19 mouse cellular contexts compared by ENCODE assay signal in the genomic region with DNA sequence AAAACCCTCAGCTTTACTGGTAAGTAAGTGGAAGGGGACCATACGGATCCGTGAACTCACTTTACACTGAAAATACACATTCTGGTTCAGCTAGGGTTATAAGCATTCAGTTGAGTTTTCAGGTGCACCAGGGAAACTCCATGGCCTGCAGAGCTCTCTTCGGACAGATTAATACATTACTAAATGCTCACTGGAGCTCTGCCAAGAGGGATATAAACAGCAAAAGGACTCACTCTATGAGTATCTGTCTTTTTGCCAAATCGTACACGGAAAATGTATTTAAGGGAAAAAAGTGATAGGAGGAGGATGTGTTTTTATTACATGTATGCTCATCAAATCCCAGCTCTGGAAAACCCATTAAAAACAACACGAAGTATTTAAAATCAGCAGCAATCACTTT.
DNase-seq lines count a peak whose midpoint lies in the region; TF ChIP-seq lines count a peak whose summit lies in the region.
"Had no signal": no experiment of that assay in that cellular context is flagged by ENCODE, and none has a peak within 500 bp of the region (broad histone marks: within the 10 kb centered on the region; RNA-seq: fewer than 3 reads in every experiment).

No protein-coding gene starts in this region.

- WGBS in kidney, adult 2 months = 35% methylated on average over 6 of the region's 6 CpGs
- 46% methylated on average over 6 of the region's 6 CpGs for WGBS in liver, adult 2 months
- WGBS in thymus, adult 2 months = 93% methylated on average over 6 of the region's 6 CpGs

- peak; percentile 81 for DNase-seq in kidney, adult 2 months
- DNase-seq in kidney, postnatal 4 days = no peak
- peak; percentile 39 for DNase-seq in liver, adult 2 months (ENCODE audit: extremely low read depth, low read depth, low spot score)
- DNase-seq in liver (no peak), MN1 (ENCODE audit: low spot score) (peak; percentile 58)
- DNase-seq in kidney, postnatal 14 days = peak; percentile 68
- no peak for DNase-seq in thymus, adult 2 months
- DNase-seq: adrenal gland, postnatal 25 days; cerebellum, adult 9-10 months; gastrocnemius, postnatal 25 days; heart, postnatal 4 days; left cerebral cortex, postnatal 4 days; right cerebral cortex, postnatal 14 days had no signal

- no peaks in the 10 kb centered on the region for H3K79me2 ChIP-seq in liver, adult 2 months (ENCODE audit: control insufficient read depth, insufficient read depth, low read length)

- peaks cover 23% of the 10 kb centered on the region for H3K4me1 ChIP-seq in kidney, adult 2 months (ENCODE audit: control insufficient read depth, insufficient read depth, low read length)
- peaks cover 11% of the 10 kb centered on the region for H3K4me1 ChIP-seq in liver, adult 2 months (ENCODE audit: control insufficient read depth, insufficient read depth, low read length)
- peaks cover 14% of the 10 kb centered on the region for H3K4me1 ChIP-seq in thymus, adult 2 months (replicated peaks; ENCODE audit: control insufficient read depth, insufficient read depth, low read length)
- H3K4me1 ChIP-seq: hindbrain, embryonic 15.5 days; liver, embryonic 12.5 days had no signal

- H3K9ac ChIP-seq in liver, adult 2 months (ENCODE audit: low read depth, low read length) = no peak overlapping the region
- H3K9ac ChIP-seq: hindbrain, embryonic 15.5 days; liver, embryonic 12.5 days; lung, embryonic 15.5 days had no signal

- no peak for TF ChIP-seq POLR2A in kidney, adult 2 months (IDR thresholded peaks at IDR 0.05; ENCODE audit: low read depth, low read length)
- no peak for TF ChIP-seq POLR2A in liver, adult 2 months (IDR thresholded peaks at IDR 0.05; ENCODE audit: extremely low read depth, insufficient read depth, low read length)
- TF ChIP-seq POLR2A in thymus, adult 2 months (IDR thresholded peaks at IDR 0.05; ENCODE audit: control insufficient read depth, extremely low read depth, insufficient read depth, low read length, poor library complexity) = no peak

- H3K27me3 ChIP-seq in kidney, adult 2 months (replicated peaks; ENCODE audit: control insufficient read depth, insufficient read depth, low read length) = no peaks in the 10 kb centered on the region
- no peaks in the 10 kb centered on the region for H3K27me3 ChIP-seq in liver, adult 2 months (ENCODE audit: control insufficient read depth, insufficient read depth, low read length)
- H3K27me3 ChIP-seq in thymus, adult 2 months (ENCODE audit: control insufficient read depth, insufficient read depth, low read length) = no peaks in the 10 kb centered on the region
- H3K27me3 ChIP-seq: hindbrain, embryonic 15.5 days; liver, embryonic 12.5 days; lung, embryonic 15.5 days had no signal

- H3K36me3 ChIP-seq in kidney, adult 2 months (ENCODE audit: control insufficient read depth, insufficient read depth, low read length) = no peaks in the 10 kb centered on the region
- H3K36me3 ChIP-seq in liver, adult 2 months (ENCODE audit: control insufficient read depth, insufficient read depth, low read length) = no peaks in the 10 kb centered on the region
- H3K36me3 ChIP-seq in thymus, adult 2 months (ENCODE audit: control insufficient read depth, insufficient read depth, low read length) = no peaks in the 10 kb centered on the region
- H3K36me3 ChIP-seq: forebrain, embryonic 10.5 days; hindbrain, embryonic 15.5 days; liver, embryonic 12.5 days; lung, embryonic 15.5 days had no signal

- 0 out of 2 replicates have a peak overlapping the region, but pooled peaks have one; percentile 26 for H3K27ac ChIP-seq in kidney, adult 2 months (ENCODE audit: insufficient read depth, low read depth, low read length)
- no peak overlapping the region for H3K27ac ChIP-seq in liver, adult 2 months (replicated peaks; ENCODE audit: insufficient read depth, low read depth, low read length)
- H3K27ac ChIP-seq in thymus, adult 2 months (ENCODE audit: control insufficient read depth, insufficient read depth, low read length) = no peak overlapping the region
- H3K27ac ChIP-seq: forebrain, embryonic 10.5 days; hindbrain, embryonic 15.5 days; left cerebral cortex, adult 2 months; liver, embryonic 12.5 days; lung, embryonic 15.5 days; stomach, postnatal 0 days had no signal

- H3K4me3 ChIP-seq in kidney, adult 2 months (ENCODE audit: insufficient read depth, low read depth, low read length) = no peak overlapping the region
- no peak overlapping the region for H3K4me3 ChIP-seq in liver, adult 2 months (ENCODE audit: insufficient read depth, low read depth, low read length)
- no peak overlapping the region for H3K4me3 ChIP-seq in thymus, adult 2 months (ENCODE audit: control insufficient read depth, insufficient read depth, low read length)
- H3K4me3 ChIP-seq: forebrain, embryonic 10.5 days; hindbrain, embryonic 15.5 days; left cerebral cortex, adult 2 months; liver, embryonic 12.5 days; lung, embryonic 15.5 days had no signal

- no peak for TF ChIP-seq CTCF in kidney, adult 2 months (conservative IDR thresholded peaks at IDR 0.05; ENCODE audit: insufficient read depth, insufficient read length, low read depth, low read length)
- TF ChIP-seq CTCF in liver, adult 2 months (IDR thresholded peaks at IDR 0.05; ENCODE audit: low read depth, low read length) = no peak
- TF ChIP-seq CTCF in thymus, adult 2 months (IDR thresholded peaks at IDR 0.05; ENCODE audit: borderline replicate concordance, control insufficient read depth, extremely low read depth, insufficient read depth, low read length, poor library complexity) = no peak

Comparison
In these comparisons a context has a peak if more than half of its experiments do, and no peak if none do; other contexts are left out.
1. DNase-seq: peak in kidney, adult 2 months (single experiment), liver, adult 2 months (single experiment), MN1 (single experiment) and kidney, postnatal 14 days (single experiment); none in kidney, postnatal 4 days (0 of 2), liver (single experiment) and thymus, adult 2 months (single experiment).